Mouse (Mus musculus): Measurements from ENCODE around the gene 1600002K03Rik. TPM values are rescaled to one million over a fixed set of nuclear protein-coding genes. Genes with fewer than 3 reads are reported as not detected.

Gene 1600002K03Rik
- polyA plus RNA-seq, 1 experiment from 2014 or later = 11.2 TPM

DNA sequence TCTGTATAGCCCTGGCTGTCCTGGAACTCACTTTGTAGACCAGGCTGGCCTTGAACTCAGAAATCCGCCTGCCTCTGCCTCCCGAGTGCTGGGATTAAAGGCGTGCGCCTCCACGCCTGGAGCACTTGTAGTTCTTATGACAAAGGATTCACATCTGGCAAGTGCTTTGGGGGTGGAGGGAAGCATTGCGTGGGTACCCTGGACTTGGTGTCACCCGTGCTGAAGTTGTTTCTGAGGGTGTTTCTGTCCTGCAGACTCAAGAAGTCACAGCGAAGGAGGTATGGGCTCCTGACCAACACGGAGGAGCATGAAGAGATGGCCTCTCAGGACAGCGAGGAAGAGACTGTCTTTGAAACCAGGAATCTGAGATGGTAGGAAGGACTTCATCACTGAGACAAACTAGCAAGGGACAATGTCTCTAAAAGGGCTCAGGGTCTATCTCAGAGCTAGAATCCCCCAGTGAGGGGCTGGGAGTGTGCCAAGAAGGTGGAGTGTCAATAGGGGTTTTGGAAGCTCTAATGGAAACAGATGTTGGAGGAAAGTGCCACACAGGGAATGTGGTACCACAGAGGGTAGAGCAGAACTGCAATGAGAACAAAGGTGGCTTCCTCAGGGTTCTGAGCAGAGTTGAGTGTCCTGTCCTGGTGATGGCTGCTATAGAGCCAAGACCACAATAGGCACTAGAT is 1.4 kb downstream of the 1600002K03Rik start:
- peaks cover 51% of the 10 kb centered on the region for H3K4me1 ChIP-seq
- WGBS = 85% methylated on average over 10 of the region's 10 CpGs
- H3K27ac ChIP-seq = no peak overlapping the region
- ATAC-seq (replicated peaks; ENCODE audit: low FRiP score) = no peak
- no peak overlapping the region for H3K4me2 ChIP-seq
- H3K27me3 ChIP-seq = no peaks in the 10 kb centered on the region
- H3K9me3 ChIP-seq (replicated peaks) = no peaks in the 10 kb centered on the region
- no peak overlapping the region for H3K4me3 ChIP-seq (replicated peaks)
- H3K9ac ChIP-seq = no peak overlapping the region
- H3K36me3 ChIP-seq = peaks cover 37% of the 10 kb centered on the region

DNA sequence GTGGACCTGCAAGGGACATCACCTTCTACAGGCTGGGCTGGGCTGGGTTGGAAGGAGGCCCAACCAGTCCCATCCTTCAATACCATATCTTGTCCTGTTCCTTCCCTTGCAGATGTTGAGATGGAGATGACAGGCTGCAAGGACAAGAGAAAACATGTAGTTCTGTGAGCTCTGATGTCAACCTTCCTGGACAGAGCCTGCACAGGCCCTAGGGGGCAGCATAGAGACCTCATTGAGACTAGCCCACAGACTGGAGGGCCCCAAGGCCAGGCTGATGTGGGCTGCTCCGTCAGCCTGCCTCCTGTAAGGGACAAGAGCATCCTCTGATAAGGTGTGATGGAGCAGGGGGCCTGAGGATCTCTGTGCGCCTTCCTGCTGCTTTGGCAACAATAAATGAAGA is 2.0 kb downstream of the 1600002K03Rik start:
- peaks cover 47% of the 10 kb centered on the region for H3K4me1 ChIP-seq
- H3K9me3 ChIP-seq (replicated peaks) = no peaks in the 10 kb centered on the region
- ATAC-seq (replicated peaks; ENCODE audit: low FRiP score) = no peak
- H3K27ac ChIP-seq = no peak overlapping the region
- 0 out of 2 replicates have a peak overlapping the region, but pooled peaks have one; percentile 17 for H3K9ac ChIP-seq
- peaks cover 35% of the 10 kb centered on the region for H3K36me3 ChIP-seq
- H3K4me2 ChIP-seq = no peak overlapping the region
- H3K4me3 ChIP-seq (replicated peaks) = no peak overlapping the region
- WGBS = 46% methylated on average over 2 of the region's 2 CpGs
- no peaks in the 10 kb centered on the region for H3K27me3 ChIP-seq

DNA sequence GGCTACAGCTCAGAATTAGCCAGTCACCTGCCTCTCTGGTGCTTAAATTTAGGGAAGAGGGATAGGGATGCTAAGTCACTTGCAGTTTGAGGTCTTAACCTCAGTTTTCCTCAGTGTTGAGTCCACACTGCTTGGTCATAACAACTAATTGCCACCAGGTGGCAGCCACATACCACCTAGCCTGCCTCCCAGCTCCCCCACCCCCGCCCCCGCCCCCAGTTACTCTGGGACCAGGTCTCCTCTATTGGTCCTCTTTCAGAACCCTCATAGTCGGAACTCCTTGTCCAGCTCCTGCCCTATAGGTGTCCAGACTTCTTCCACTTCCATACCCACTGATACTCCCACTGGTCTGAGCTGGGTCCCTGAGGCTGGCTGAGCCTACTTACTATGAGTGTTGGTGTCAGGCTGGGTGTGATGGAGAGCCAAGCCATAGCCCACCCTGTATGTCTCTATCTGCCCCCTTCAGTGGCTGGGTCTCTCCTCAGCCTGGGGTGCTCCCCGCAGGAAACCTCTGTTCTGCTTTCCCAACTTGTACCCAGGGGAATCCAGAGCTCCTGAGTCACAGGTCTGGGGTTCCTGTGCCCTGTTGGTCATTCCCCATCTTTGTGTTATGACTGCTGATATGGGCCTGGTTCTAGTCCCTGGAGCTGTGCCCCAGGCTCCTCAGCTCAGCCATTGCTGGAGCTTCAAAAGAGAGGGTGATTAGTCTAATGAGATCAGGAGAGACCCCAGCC is 3.0 kb downstream of the 1600002K03Rik start:
- H3K9ac ChIP-seq = no peak overlapping the region
- H3K27ac ChIP-seq = no peak overlapping the region
- H3K9me3 ChIP-seq (replicated peaks) = no peaks in the 10 kb centered on the region
- 0 out of 2 replicates have a peak, but pooled peaks have one; percentile 7 for ATAC-seq (replicated peaks; ENCODE audit: low FRiP score)
- no peaks in the 10 kb centered on the region for H3K27me3 ChIP-seq
- 23% methylated on average over 4 of the region's 4 CpGs for WGBS
- no peak overlapping the region for H3K4me3 ChIP-seq (replicated peaks)
- H3K36me3 ChIP-seq = peaks cover 25% of the 10 kb centered on the region
- H3K4me1 ChIP-seq = peaks cover 47% of the 10 kb centered on the region
- no peak overlapping the region for H3K4me2 ChIP-seq

DNA sequence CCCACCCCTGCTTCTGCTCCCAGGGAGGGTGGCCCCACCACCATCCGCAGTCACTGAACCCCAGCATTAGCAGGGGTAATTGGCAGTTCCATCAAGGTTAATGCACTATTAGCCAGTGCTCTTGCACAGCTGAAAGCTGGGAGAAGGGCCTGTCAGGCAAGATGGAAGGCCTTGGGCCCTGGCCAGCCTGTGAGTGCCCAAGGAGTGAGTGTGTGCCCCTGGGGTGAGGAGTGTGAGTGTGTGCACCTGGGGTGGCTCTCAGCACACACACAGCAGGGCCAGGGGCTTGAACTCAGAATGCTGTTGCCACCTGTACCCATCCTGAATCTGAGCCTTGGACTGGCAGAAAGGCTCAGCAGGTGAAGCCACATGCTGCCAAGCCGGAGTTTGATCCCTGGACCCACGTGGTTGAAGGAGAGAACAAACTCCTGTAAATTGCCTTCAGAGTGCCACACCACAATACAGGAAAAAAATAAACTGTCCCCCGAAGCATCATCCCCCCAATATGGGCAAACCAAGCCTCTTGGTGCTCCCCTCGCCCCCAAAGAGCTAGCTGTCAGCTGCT is 3.6 kb downstream of the 1600002K03Rik start:
- no peak overlapping the region for H3K4me3 ChIP-seq (replicated peaks)
- no peak overlapping the region for H3K27ac ChIP-seq
- H3K9ac ChIP-seq = no peak overlapping the region
- peaks cover 48% of the 10 kb centered on the region for H3K4me1 ChIP-seq
- no peak for ATAC-seq (replicated peaks; ENCODE audit: low FRiP score)
- H3K9me3 ChIP-seq (replicated peaks) = no peaks in the 10 kb centered on the region
- H3K4me2 ChIP-seq = no peak overlapping the region
- no peaks in the 10 kb centered on the region for H3K27me3 ChIP-seq
- WGBS = 81% methylated on average over 5 of the region's 5 CpGs
- peaks cover 19% of the 10 kb centered on the region for H3K36me3 ChIP-seq

DNA sequence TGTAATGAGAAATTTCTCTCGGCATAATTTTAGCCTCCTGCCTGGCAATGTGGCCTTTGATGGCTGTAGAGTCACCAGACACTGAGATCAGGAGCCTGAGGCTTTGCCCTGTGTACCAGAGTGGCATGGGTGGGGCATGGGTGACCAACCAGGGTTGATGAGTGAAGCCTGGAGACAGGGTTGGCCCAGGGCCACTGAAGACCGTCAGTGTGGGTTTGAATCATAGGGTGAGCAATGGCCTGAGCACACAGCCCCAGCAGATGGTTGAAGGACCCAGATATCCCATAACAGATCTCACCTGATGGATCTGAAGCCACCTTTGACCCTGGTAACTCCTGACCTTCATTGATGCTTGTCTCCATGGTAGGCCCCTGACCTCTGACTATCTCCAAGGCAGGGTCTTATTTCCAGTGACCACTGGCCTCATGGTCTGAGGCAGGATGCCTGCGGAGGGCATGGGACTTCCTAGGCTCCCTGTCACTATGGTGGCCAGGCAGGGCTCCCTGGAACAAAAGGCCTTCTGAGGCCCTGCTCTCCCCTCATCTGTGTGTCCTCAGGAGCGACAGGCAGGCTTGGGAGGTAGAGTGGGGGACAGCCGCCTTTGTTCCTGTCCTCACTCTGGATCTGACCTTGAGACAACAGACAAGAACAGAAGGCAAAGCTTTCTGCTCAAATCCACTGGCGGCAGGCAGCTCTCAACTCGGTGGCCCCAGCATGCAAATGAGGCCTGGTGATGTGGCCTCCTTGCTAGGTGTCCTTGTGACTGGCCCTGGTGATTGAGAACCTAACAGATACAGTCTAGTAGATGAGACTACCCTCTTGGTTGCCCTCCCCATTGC is 4.9 kb downstream of the 1600002K03Rik start:
- no peak overlapping the region for H3K4me3 ChIP-seq (replicated peaks)
- H3K9ac ChIP-seq = no peak overlapping the region
- peaks cover 35% of the 10 kb centered on the region for H3K4me1 ChIP-seq
- H3K4me2 ChIP-seq = no peak overlapping the region
- WGBS = 74% methylated on average over 7 of the region's 7 CpGs
- no peaks in the 10 kb centered on the region for H3K9me3 ChIP-seq (replicated peaks)
- ATAC-seq (replicated peaks; ENCODE audit: low FRiP score) = no peak
- peaks cover 7% of the 10 kb centered on the region; the same call in 1 of the 2 replicates for H3K36me3 ChIP-seq
- no peak overlapping the region for H3K27ac ChIP-seq
- no peaks in the 10 kb centered on the region for H3K27me3 ChIP-seq

DNA sequence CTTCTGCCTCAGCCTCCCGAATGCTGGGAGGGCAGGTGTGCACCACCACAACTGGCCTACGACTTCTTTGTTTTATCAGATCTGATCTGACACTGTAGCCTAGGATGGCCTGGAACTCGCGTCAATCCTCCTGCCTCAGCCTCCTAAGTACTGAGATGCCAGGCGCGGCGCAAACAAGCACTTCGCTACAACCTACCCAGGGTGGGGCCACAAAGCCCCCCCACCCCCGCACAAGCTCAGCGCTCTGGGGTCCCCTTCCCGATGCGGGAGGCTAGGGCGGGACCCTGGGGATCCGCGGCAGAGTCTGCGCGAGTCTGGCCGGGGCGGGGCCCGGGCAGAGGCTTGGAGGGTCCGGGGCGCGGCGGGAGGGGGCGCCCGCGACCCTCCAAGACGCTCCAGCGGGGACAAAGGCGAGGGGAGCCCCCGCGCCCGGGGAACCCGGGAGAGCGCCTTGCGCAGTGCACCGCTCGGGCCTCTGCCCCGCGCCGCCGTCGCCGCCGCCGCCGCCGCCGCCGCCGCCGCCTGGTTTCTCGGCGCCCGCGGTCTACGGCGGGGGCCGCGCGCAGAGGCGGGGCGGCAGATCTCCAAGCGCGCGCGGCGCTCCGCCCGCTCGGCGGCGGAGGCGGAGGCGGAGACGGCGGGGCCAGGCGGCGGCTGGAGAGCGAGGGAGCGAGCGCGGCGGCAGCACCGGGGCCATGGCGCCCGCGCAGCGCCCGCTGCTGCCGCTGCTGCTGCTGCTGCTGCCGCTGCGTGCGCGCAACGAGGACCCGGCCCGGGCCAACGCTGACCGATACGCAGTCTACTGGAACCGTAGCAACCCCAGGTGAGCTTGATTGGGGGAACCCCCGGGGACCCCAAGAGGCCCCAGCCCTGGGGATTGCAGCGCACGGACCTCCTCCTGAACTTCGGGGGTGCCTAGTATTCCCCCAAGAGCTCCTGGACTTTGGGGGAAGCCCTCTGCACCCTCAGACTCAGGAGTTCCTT is 6.6 kb downstream of the 1600002K03Rik start, which contains the start of gene Efna2:
Gene Efna2 (plus strand): TSS at position 415 of the 984 bp plus-strand sequence.
- peak within 1 kb of the TSS; percentile 81 for H3K9ac ChIP-seq
- H3K27me3 ChIP-seq = no peaks in the 10 kb centered on the region
- peak within 1 kb of the TSS; percentile 74 for H3K27ac ChIP-seq
- 1% methylated on average over 73 of the region's 106 CpGs for WGBS
- peaks cover 6% of the 10 kb centered on the region; the same call in 1 of the 2 replicates for H3K36me3 ChIP-seq
- peaks cover 28% of the 10 kb centered on the region for H3K4me1 ChIP-seq
- peak; percentile 57 for ATAC-seq (replicated peaks; ENCODE audit: low FRiP score)
- peak within 1 kb of the TSS; percentile 78 for H3K4me3 ChIP-seq (replicated peaks)
- peak within 1 kb of the TSS; percentile 78 for H3K4me2 ChIP-seq
- H3K9me3 ChIP-seq (replicated peaks) = no peaks in the 10 kb centered on the region

DNA sequence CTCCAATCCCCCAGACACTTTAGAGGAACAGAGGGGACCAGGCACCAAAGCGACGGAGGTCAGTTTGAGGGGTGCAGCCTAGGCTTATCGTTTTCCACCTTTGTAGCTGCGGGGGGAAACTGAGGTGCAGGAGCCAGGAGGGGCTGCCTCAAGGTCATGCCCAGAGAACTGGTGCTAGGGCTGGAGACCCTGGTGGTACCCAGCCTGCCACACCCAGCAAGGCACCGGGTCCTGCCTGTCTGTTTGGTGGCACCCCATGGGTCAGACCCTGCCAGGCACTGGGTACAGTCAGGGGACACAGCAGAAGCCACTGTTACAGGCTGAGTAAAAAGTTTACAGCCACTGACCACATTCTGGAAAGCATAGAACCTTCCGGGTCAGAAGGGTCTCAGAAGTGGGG is 7.5 kb downstream of the 1600002K03Rik start:
- Histone ChIP-seq H3K4me3 (replicated peaks) (peak overlapping the region; percentile 78), H3K27me3 (no peaks in the 10 kb centered on the region), H3K4me1 (peaks cover 28% of the 10 kb centered on the region), H3K27ac (no peak overlapping the region), H3K9ac (peak overlapping the region; percentile 81), H3K4me2 (peak overlapping the region; percentile 78), H3K36me3 (no peaks in the 10 kb centered on the region), H3K9me3 (replicated peaks) (no peaks in the 10 kb centered on the region)
- ATAC-seq (replicated peaks; ENCODE audit: low FRiP score) = no peak
- 41% methylated on average over 6 of the region's 6 CpGs for WGBS

DNA sequence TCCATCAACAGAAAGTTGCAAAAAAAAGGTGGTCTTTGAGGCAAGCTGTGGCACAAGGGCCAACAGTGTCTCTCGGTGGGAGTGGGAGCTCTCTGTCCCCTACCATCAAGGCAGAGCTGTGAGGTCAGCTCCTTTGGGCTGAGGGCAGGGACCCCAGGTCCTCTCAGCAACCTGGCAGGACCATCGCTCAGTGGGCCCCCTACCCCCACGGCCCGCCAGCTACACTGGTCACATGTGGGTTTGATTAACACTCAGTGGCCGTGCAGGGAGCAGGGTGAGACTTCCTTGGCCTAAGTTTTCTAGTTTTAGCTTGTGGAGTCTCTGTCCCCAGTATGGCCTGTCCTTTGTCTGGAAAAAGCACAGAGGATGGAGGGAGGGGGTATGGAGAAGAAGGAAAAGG is 8.1 kb downstream of the 1600002K03Rik start:
- no peaks in the 10 kb centered on the region for H3K9me3 ChIP-seq (replicated peaks)
- no peaks in the 10 kb centered on the region for H3K27me3 ChIP-seq
- peaks cover 25% of the 10 kb centered on the region for H3K4me1 ChIP-seq
- ATAC-seq (replicated peaks; ENCODE audit: low FRiP score) = no peak
- H3K9ac ChIP-seq = 0 out of 2 replicates have a peak overlapping the region, but pooled peaks have one; percentile 81
- H3K27ac ChIP-seq = no peak overlapping the region
- peak overlapping the region; percentile 78 for H3K4me2 ChIP-seq
- WGBS = 45% methylated on average over 5 of the region's 5 CpGs
- no peaks in the 10 kb centered on the region for H3K36me3 ChIP-seq
- H3K4me3 ChIP-seq (replicated peaks) = peak overlapping the region; percentile 78

DNA sequence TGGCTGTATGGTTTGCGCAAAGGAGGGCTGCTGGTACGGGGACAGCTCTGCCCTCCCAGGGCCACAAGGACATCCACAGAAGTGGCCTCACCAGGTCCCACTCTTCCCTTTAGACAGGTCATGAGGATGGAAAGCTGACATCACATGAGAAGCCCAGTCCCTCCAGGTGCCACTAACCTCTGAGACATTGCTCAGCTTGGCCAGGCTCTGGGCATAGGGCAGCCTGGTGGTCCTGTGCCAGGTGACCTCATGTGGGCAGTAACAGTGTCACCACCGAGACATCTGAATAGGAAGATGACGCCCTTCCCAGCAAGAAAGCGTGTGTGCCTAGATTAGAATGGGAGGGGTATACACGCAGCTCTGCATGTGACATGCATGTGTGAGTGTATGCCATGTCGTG is 9.8 kb downstream of the 1600002K03Rik start:
- no peaks in the 10 kb centered on the region for H3K9me3 ChIP-seq (replicated peaks)
- H3K4me3 ChIP-seq (replicated peaks) = no peak overlapping the region
- no peak overlapping the region for H3K4me2 ChIP-seq
- peaks cover 8% of the 10 kb centered on the region for H3K27me3 ChIP-seq
- 94% methylated on average over 7 of the region's 7 CpGs for WGBS
- H3K36me3 ChIP-seq = peaks cover 9% of the 10 kb centered on the region; the same call in 1 of the 2 replicates
- ATAC-seq (replicated peaks; ENCODE audit: low FRiP score) = no peak
- peaks cover 26% of the 10 kb centered on the region for H3K4me1 ChIP-seq
- no peak overlapping the region for H3K9ac ChIP-seq
- H3K27ac ChIP-seq = no peak overlapping the region

DNA sequence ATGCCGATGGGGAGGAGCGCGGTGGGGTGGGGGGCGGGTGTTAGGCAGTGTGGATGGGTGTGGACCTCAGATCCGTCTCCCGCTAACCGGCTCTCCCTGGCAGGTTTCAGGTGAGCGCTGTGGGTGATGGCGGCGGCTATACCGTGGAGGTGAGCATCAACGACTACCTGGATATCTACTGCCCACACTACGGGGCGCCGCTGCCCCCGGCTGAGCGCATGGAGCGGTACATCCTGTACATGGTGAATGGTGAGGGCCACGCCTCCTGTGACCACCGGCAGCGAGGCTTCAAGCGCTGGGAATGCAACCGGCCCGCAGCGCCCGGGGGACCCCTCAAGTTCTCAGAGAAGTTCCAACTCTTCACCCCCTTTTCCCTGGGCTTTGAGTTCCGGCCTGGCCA is 13.9 kb downstream of the 1600002K03Rik start:
- no peaks in the 10 kb centered on the region for H3K9me3 ChIP-seq (replicated peaks)
- H3K9ac ChIP-seq = no peak overlapping the region
- no peak overlapping the region for H3K27ac ChIP-seq
- H3K27me3 ChIP-seq = peaks cover 42% of the 10 kb centered on the region
- no peak overlapping the region for H3K4me3 ChIP-seq (replicated peaks)
- 38% methylated on average over 27 of the region's 27 CpGs for WGBS
- peaks cover 19% of the 10 kb centered on the region for H3K4me1 ChIP-seq
- H3K36me3 ChIP-seq = peaks cover 25% of the 10 kb centered on the region; the same call in 1 of the 2 replicates
- ATAC-seq (replicated peaks; ENCODE audit: low FRiP score) = no peak
- H3K4me2 ChIP-seq = no peak overlapping the region
